ENCODE assay signal across 8 mouse cellular contexts in the genomic region with DNA sequence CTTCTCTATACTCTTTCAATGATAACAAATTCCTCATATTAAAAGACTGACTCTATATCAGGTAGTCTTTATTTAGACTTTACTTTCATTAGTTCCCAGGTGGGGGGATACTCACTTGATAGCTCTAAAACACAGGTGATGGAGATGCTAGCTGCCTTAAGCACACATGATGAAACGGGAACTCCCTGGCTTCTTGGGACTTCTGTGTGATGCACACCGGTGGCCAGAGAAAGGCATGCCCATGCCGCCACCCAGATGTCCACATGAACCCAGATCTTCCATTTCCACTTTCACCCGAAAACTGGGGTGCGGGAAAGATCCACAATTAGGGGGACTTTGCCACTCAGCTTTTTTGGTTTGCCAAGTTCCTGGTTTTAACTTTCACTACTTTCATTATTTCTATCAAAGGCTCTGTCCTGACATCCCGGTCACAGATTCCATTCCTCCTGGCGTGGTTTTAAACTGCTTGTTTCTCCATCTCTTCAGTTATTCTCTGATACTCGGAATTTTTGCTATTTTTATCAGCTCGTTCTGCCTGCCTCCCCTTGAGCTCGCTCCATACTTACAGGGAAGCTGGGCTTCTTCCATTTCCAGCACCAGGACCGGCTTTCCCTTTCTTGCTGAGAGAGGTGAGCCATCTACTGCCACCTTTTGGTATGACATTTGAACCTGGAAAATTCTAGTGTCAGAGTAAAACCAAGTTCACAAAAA. TPM values are rescaled to one million over a fixed set of nuclear protein-coding genes. Genes with fewer than 3 reads are reported as not detected.
DNase-seq lines count a peak whose midpoint lies in the region; ATAC-seq lines count a peak whose summit lies in the region.

No protein-coding gene starts in this region.

- H3K36me3 ChIP-seq in forebrain, embryonic 13.5 days (ENCODE audit: poor library complexity, severe bottlenecking), result no peaks in the 10 kb centered on the region
- H3K36me3 ChIP-seq in hindbrain, embryonic 14.5 days (replicated peaks; ENCODE audit: control insufficient read depth, insufficient read depth), result no peaks in the 10 kb centered on the region

- peak; percentile 36 for DNase-seq in gastrocnemius, adult 18-20 months (ENCODE audit: low spot score)
- DNase-seq in gastrocnemius, postnatal 25 days, result no peak
- peak; percentile 35 for DNase-seq in cerebellum, adult 11 months
- peak; percentile 83 for DNase-seq in hindbrain, embryonic 14.5 days (ENCODE audit: low spot score)
- DNase-seq in layer of hippocampus, postnatal 10 days (ENCODE audit: low spot score in 2 of 2), result peak; percentile 55 to 66
- peak; percentile 71 for DNase-seq in lung, postnatal 10 days
- peak; percentile 57 for DNase-seq in retina, postnatal 7 days (ENCODE audit: low read depth, low spot score)

- H3K9me3 ChIP-seq in forebrain, embryonic 13.5 days (replicated peaks), result no peaks in the 10 kb centered on the region
- H3K9me3 ChIP-seq in hindbrain, embryonic 14.5 days (ENCODE audit: control insufficient read depth, low read length), result no peaks in the 10 kb centered on the region

- peak overlapping the region; percentile 26 for H3K4me3 ChIP-seq in forebrain, embryonic 13.5 days
- peak overlapping the region; percentile 23 for H3K4me3 ChIP-seq in hindbrain, embryonic 14.5 days (replicated peaks; ENCODE audit: low read length)

- H3K27me3 ChIP-seq in forebrain, embryonic 13.5 days, result peaks cover 10% of the 10 kb centered on the region; the same call in 1 of the 2 replicates
- H3K27me3 ChIP-seq in hindbrain, embryonic 14.5 days (ENCODE audit: control insufficient read depth, insufficient read depth, low read length), result no peaks in the 10 kb centered on the region

- peak; percentile 69; the same call in 1 of the 2 replicates for ATAC-seq in forebrain, embryonic 13.5 days
- ATAC-seq in hindbrain, embryonic 14.5 days (ENCODE audit: low FRiP score), result peak; percentile 66; the same call in 1 of the 2 replicates

- no peak overlapping the region for H3K27ac ChIP-seq in forebrain, embryonic 13.5 days
- H3K27ac ChIP-seq in hindbrain, embryonic 14.5 days, result no peak overlapping the region

- H3K4me2 ChIP-seq in forebrain, embryonic 13.5 days, result peak overlapping the region; percentile 55
- peak overlapping the region; percentile 49 for H3K4me2 ChIP-seq in hindbrain, embryonic 14.5 days (replicated peaks)

- H3K9ac ChIP-seq in forebrain, embryonic 13.5 days, result peak overlapping the region; percentile 46
- H3K9ac ChIP-seq in hindbrain, embryonic 14.5 days, result peak overlapping the region; percentile 38

- WGBS in forebrain, embryonic 13.5 days, result 25% methylated on average over 11 of the region's 11 CpGs
- WGBS in hindbrain, embryonic 14.5 days, result 27% methylated on average over 11 of the region's 11 CpGs

- peaks cover 7% of the 10 kb centered on the region for H3K4me1 ChIP-seq in forebrain, embryonic 13.5 days
- H3K4me1 ChIP-seq in hindbrain, embryonic 14.5 days (replicated peaks; ENCODE audit: control insufficient read depth, insufficient read depth, low read length), result no peaks in the 10 kb centered on the region

RNA-seq across cellular contexts. Expression of gene Myb, which starts 27.9 kb away (rescaled TPM):
- under 1 TPM in 1 of 2 experiments, not detected in 1; 0.14 TPM for total RNA-seq in gastrocnemius, adult 18-20 months (2021)
- under 1 TPM; 0.10 to 0.48 TPM for total RNA-seq in gastrocnemius, postnatal 25 days (2021)
- polyA plus RNA-seq in forebrain, embryonic 13.5 days (2015; fragmentation: Nextera tagmentation; extraction: Ambion mirVana), result 5.6 and 6.2 TPM in 2 replicates
- polyA plus RNA-seq in hindbrain, embryonic 14.5 days (2014; fragmentation: Nextera tagmentation; extraction: Ambion mirVana), result 2.2 and 2.3 TPM in 2 replicates
- total RNA-seq in layer of hippocampus, postnatal 10 days (2021), result 1 to 10 TPM; 1.5 to 2.1 TPM
